Mouse (Mus musculus) midbrain, embryonic 15.5 days (tissue): ENCODE measurements at regions not wholly inside any gene's neighbourhood (a gene's known extent, or its start where the extent isn't known, plus 50 kb on each side); places are given as distances from the start of the nearest gene placed in this dataset.

Source experiments
- ATAC-seq: fragments of 200-750 bp; cut with Nextera tagmentation; replicated peaks from 2 replicates; pipeline ENCODE4 v1.8.0; 2017; ENCODE audit warnings: moderate TSS enrichment
- H3K27ac ChIP-seq: fragments of 300-500 bp; sonication (generic); 2 replicates; pipeline ENCODE4 v1.5.1; 2015; ENCODE audit warnings: mild to moderate bottlenecking, inconsistent platforms
- H3K27me3 ChIP-seq: fragments of 300-500 bp; sonication (generic); replicated peaks from 2 replicates; pipeline ENCODE4 v1.6.1; 2015; ENCODE audit warnings: inconsistent platforms
- H3K36me3 ChIP-seq: fragments of 300-500 bp; sonication (generic); replicated peaks from 2 replicates; pipeline ENCODE4 v1.6.1; 2015; ENCODE audit warnings: inconsistent platforms
- H3K4me1 ChIP-seq: fragments of 300-500 bp; sonication (generic); 2 replicates; pipeline ENCODE4 v1.6.1; 2015; ENCODE audit warnings: inconsistent platforms
- H3K4me2 ChIP-seq: fragments of 300-500 bp; sonication (generic); 2 replicates; pipeline ENCODE4 v1.6.1; 2015; ENCODE audit warnings: inconsistent platforms, mild to moderate bottlenecking, moderate library complexity
- H3K4me3 ChIP-seq: fragments of 300-500 bp; sonication (generic); 2 replicates; pipeline ENCODE4 v1.5.1; 2015; ENCODE audit warnings: mild to moderate bottlenecking, inconsistent platforms
- H3K9ac ChIP-seq: fragments of 300-500 bp; sonication (generic); 2 replicates; pipeline ENCODE4 v1.6.1; 2015; ENCODE audit warnings: mild to moderate bottlenecking, inconsistent platforms
- H3K9me3 ChIP-seq: fragments of 300-500 bp; sonication (generic); 2 replicates; pipeline ENCODE4 v1.6.1; 2016; ENCODE audit warnings: inconsistent platforms
- WGBS: fragments of 180-500 bp; shearing (Covaris S2); methylation state at CpG from one replicate; pipeline ENCODE4 v1.1.7; 2015; ENCODE audit warnings: mixed read lengths; 5-methylcytosine and 5-hydroxymethylcytosine counted together

DNA sequence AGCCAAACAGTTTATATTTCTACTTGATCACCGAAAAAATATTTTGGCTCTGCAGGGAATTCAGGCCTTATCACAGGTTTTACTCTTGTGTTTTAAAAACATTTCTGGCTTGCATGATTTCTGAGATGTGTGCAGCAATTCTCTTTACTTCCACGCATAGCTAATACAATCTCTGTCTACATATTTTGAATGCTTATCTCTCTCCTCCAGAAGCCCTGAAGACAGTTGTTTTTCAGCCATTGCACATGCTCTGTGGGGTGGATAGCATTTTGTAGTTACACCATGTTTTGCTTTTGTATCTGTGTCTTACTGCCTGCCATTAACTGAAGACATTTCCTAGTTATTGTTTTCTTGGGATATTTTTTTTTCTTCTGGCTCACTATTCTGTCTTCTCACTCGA, 252.6 kb upstream of the Nr5a2 start:
- Histone ChIP-seq H3K4me3 (no peak overlapping the region), H3K36me3 (no peaks in the 10 kb centered on the region), H3K4me2 (no peak overlapping the region), H3K27ac (no peak overlapping the region), H3K9ac (no peak overlapping the region), H3K9me3 (no peaks in the 10 kb centered on the region), H3K4me1 (no peaks in the 10 kb centered on the region), H3K27me3 (no peaks in the 10 kb centered on the region)
- WGBS = 74% methylated on average over 3 of the region's 3 CpGs
- no peak for ATAC-seq

DNA sequence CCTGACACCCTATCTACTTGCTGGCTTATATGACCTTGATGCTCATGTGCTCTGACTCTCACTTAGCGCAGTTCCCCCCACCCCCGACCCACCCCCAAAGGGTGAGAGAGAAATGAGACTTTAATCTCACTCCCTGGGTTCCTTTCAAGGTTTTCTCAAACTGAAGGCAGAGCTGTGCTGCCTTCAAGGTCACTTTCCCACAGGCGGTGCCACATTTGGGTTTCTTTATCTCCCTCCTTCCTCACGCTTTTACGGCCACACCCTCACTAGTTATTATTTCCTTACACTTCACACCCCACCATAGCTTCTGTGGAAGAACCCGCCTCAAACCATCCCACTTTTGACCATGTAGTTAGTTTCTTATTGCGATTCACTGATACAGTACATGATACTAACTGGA, 244.1 kb upstream of the Nr5a2 start:
- no peak for ATAC-seq
- Histone ChIP-seq H3K9ac (no peak overlapping the region), H3K9me3 (no peaks in the 10 kb centered on the region), H3K27ac (no peak overlapping the region), H3K4me3 (no peak overlapping the region), H3K36me3 (no peaks in the 10 kb centered on the region), H3K4me2 (no peak overlapping the region), H3K27me3 (no peaks in the 10 kb centered on the region), H3K4me1 (no peaks in the 10 kb centered on the region)
- 89% methylated on average over 7 of the region's 7 CpGs for WGBS

DNA sequence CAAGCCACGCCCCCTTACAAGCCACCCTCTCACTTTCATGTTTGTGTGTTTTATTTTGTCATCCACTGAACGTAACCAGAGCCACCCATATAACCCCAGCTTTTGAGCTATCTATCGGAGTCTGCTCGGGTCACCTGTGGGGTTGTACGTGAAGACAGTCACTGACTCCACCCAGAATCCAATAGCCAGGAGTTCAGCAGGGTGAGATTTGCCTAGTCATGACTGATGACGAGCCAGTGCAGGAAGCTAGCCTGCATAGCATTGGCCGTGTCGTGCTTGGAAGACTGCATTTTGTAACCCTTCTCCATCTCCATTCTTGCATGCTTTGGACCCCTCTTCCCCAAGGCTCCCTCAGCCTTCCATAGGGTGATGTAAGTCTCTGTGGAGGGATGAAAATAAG, 243.3 kb upstream of the Nr5a2 start:
- 85% methylated on average over 8 of the region's 8 CpGs for WGBS
- Histone ChIP-seq H3K4me2 (no peak overlapping the region), H3K4me1 (no peaks in the 10 kb centered on the region), H3K27ac (no peak overlapping the region), H3K36me3 (no peaks in the 10 kb centered on the region), H3K4me3 (no peak overlapping the region), H3K27me3 (no peaks in the 10 kb centered on the region), H3K9ac (no peak overlapping the region), H3K9me3 (no peaks in the 10 kb centered on the region)
- ATAC-seq = no peak

DNA sequence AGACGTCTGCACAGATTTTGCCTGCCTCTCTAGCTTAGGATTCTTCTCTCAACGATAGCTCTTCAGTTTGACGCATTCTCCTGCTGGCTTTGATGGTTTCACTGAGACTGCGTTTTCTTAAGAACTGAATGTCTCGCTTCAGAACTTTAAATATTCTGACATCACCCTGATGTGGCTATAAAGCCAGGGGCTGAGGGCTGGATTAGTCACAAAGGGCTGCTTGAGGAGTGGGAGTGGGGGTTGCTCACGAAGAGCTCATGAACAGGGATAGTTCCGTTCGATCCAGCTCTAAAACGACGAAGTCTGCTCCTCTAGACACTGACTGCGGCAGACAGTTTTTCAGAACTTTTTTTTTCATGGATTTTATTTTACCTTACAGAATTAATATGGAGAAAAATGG, 240.7 kb upstream of the Nr5a2 start:
- ATAC-seq = no peak
- no peaks in the 10 kb centered on the region for H3K9me3 ChIP-seq
- H3K36me3 ChIP-seq = no peaks in the 10 kb centered on the region
- 43% methylated on average over 11 of the region's 11 CpGs for WGBS
- no peaks in the 10 kb centered on the region for H3K4me1 ChIP-seq
- H3K9ac ChIP-seq = no peak overlapping the region
- H3K27me3 ChIP-seq = no peaks in the 10 kb centered on the region
- peak overlapping the region; percentile 29; the same call in 1 of the 2 replicates for H3K4me2 ChIP-seq
- no peak overlapping the region for H3K4me3 ChIP-seq
- no peak overlapping the region for H3K27ac ChIP-seq

DNA sequence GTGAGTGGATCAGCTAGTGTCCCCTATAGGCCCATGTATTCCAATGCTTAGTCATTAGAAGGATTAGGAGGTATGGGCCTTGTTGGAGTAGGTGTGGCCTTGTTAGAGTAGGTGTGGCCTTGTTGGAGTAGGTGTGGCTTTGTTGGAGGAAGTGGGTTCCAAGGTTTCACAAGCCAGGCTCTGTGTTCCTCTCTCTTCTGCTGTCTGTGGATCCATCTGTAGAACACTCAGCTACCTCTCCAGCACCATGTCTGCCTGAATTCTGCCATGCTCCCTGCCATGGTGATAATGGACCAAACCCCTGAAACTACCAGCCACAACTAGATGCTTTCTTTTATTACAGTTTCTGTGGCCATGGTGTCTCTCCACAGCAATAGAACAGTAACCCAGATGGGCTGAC, 235.7 kb upstream of the Nr5a2 start:
- Histone ChIP-seq H3K27ac (no peak overlapping the region), H3K4me2 (no peak overlapping the region), H3K9me3 (no peaks in the 10 kb centered on the region), H3K4me3 (no peak overlapping the region), H3K27me3 (no peaks in the 10 kb centered on the region), H3K9ac (no peak overlapping the region), H3K4me1 (no peaks in the 10 kb centered on the region), H3K36me3 (no peaks in the 10 kb centered on the region)
- ATAC-seq = no peak

DNA sequence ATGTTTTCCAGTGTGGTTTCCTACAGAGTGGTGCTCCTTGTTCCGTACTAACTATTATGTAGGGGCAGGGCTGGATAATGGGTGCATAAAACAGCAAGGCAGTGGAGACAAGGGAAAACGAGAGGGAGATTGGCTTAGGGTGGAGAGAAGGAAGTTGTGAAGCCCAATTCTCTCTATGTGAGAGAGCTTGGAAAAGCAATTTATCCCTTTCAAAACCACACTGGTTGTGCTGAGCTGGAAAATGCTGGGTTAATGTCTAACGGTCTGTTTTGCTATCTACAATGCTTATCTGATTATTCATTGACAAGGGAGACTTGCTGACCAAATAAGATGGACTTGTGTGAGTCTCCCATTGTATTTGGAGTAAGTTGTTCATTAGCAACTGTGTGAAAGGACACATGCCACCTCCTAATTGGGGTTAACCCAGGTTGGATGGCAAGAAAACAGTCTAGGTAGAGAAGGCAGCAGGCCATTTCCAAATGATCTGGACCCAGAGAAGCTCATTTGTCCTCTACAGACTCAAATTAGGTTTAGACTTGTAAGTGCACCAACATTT, 234.9 kb upstream of the Nr5a2 start:
- Histone ChIP-seq H3K9me3 (no peaks in the 10 kb centered on the region), H3K4me3 (no peak overlapping the region), H3K4me2 (no peak overlapping the region), H3K9ac (no peak overlapping the region), H3K4me1 (no peaks in the 10 kb centered on the region), H3K27ac (no peak overlapping the region), H3K36me3 (no peaks in the 10 kb centered on the region), H3K27me3 (no peaks in the 10 kb centered on the region)
- WGBS = 86% methylated on average over 3 of the region's 3 CpGs
- ATAC-seq = no peak

DNA sequence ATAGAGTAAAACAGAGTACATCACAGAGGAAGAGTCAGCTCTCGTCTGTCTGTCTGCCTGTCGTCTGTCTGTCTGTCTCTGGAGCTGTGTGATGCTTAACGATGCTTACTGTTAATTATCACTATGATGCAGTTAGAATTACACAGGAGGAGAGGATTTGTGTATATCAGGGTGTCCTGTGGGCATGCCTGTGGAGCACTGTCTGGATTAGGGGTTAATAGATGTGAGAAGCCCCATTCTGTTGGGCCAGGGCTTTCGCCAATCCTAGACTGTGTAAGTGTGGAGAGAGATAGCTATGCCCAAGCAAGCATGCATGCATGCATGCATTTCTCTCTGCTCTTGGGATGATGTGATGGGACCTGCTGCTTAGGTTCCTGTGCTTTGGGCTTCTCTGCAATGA, 218.0 kb upstream of the Nr5a2 start:
- Histone ChIP-seq H3K9ac (no peak overlapping the region), H3K9me3 (no peaks in the 10 kb centered on the region), H3K4me3 (no peak overlapping the region), H3K36me3 (no peaks in the 10 kb centered on the region), H3K27me3 (no peaks in the 10 kb centered on the region), H3K27ac (no peak overlapping the region), H3K4me2 (no peak overlapping the region), H3K4me1 (0 out of 2 replicates have a peak, but pooled peaks cover 4% of the 10 kb centered on the region)
- 93% methylated on average over 4 of the region's 4 CpGs for WGBS
- ATAC-seq = no peak

DNA sequence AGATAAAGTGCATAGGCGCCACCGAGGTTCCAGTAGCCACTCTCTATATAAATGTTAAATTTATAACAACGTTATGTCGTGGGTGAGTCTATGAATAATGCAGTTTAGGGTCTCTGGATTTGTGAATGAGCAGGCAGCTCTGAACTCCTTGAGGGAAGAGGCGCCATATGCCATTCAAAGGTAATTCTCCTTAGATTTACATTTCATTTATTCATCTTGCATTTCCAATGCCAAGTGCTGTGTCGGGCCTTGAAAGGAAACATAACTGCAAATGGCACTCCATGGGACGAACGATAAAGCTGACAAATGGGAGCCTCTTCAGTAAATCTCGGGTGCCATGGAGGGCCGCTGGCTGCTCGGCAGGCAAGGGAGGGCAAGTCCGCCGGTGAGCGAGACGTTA, 216.4 kb upstream of the Nr5a2 start:
- H3K27ac ChIP-seq = no peak overlapping the region
- H3K36me3 ChIP-seq = no peaks in the 10 kb centered on the region
- H3K4me1 ChIP-seq = 0 out of 2 replicates have a peak, but pooled peaks cover 4% of the 10 kb centered on the region
- no peaks in the 10 kb centered on the region for H3K27me3 ChIP-seq
- H3K9ac ChIP-seq = no peak overlapping the region
- H3K4me2 ChIP-seq = peak overlapping the region; percentile 23; the same call in 1 of the 2 replicates
- ATAC-seq = no peak
- H3K9me3 ChIP-seq = no peaks in the 10 kb centered on the region
- 33% methylated on average over 15 of the region's 15 CpGs for WGBS
- H3K4me3 ChIP-seq = no peak overlapping the region

DNA sequence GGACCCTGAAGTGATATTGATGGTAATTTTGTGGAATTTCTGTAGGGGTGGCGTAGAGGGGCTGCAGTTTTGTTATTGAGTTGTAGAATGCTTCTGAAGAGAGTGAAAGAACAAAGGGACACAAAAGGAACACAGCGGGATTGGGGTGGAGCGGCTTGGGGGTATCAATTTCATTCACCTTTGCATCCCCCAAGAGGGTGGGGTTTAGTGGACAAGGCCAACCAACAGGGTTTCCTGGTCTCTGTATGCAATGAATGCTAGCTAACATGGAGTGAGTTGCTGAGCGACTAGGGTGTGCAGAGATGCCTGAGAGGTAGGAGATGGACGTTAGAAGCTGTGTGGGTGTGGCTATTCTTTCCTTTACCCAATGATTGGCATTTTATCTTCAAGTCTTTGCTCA, 213.8 kb upstream of the Nr5a2 start:
- Histone ChIP-seq H3K9me3 (no peaks in the 10 kb centered on the region), H3K4me2 (no peak overlapping the region), H3K4me3 (no peak overlapping the region), H3K36me3 (no peaks in the 10 kb centered on the region), H3K4me1 (0 out of 2 replicates have a peak, but pooled peaks cover 4% of the 10 kb centered on the region), H3K27ac (no peak overlapping the region), H3K27me3 (no peaks in the 10 kb centered on the region), H3K9ac (no peak overlapping the region)
- 52% methylated on average over 5 of the region's 5 CpGs for WGBS
- no peak for ATAC-seq

DNA sequence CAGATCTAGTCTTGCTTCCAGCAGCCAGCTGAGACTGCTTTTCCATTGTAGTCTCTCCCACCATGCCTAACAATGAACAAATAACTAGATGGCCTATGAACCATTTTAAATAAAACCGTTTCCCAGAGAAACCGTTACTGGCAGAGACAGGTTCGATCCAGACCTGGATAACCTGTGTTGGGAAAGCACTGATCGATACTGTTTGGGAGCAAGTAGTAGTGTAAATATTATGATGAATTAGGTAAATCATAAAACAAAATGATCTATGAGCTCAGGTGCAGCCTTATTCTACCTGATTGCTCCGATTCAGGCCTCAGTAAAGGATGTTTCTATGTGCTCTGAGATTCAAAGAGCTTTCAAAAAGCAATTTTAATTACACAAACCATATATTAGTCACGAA, 211.9 kb upstream of the Nr5a2 start:
- Histone ChIP-seq H3K4me3 (no peak overlapping the region), H3K27me3 (no peaks in the 10 kb centered on the region), H3K9me3 (no peaks in the 10 kb centered on the region), H3K4me1 (0 out of 2 replicates have a peak, but pooled peaks cover 4% of the 10 kb centered on the region), H3K36me3 (no peaks in the 10 kb centered on the region), H3K4me2 (no peak overlapping the region), H3K9ac (no peak overlapping the region), H3K27ac (no peak overlapping the region)
- ATAC-seq = no peak
- WGBS = 84% methylated on average over 6 of the region's 6 CpGs

DNA sequence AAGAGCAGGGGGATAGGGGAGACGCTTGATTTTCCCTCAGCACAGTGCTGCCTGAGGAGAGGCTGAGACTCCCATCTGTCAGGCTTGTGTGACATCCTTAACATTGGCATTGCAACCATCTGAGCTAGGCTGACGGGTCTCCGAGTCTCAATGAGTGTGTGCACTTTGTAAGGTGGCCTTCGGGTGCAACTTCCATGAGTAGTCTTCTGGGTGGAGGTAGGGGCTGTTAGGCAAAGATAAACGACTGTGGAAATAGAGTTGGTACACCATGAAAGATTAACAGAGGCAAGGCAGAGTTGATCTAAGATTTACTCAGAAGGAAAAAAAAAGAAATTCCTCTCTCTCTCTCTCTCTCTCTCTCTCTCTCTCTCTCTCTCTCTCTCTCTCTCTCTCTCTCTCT, 211.2 kb upstream of the Nr5a2 start:
- H3K4me3 ChIP-seq = no peak overlapping the region
- H3K4me1 ChIP-seq = no peaks in the 10 kb centered on the region
- no peak for ATAC-seq
- H3K27ac ChIP-seq = no peak overlapping the region
- no peak overlapping the region for H3K4me2 ChIP-seq
- H3K9me3 ChIP-seq = no peaks in the 10 kb centered on the region
- H3K9ac ChIP-seq = no peak overlapping the region
- H3K27me3 ChIP-seq = no peaks in the 10 kb centered on the region
- H3K36me3 ChIP-seq = no peaks in the 10 kb centered on the region
- 69% methylated on average over 5 of the region's 5 CpGs for WGBS

DNA sequence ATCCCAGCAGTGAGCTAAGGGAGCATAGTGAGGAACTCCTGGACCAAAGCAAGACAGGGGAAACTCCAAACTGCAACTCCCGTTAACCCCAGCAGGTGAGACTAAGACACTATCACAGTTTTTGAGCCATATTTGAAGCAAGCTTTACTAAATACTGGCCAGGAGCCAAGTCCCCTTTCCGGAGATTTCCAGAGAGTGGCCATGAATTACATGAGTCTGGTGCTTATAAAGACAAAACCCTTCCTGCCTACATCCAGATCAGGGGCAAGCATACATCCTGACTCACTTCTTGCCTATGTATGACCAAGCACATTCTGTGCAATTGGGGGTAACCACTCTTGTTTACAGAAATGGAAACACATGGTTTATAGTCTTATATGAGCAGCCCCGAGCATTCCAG, 187.6 kb upstream of the Nr5a2 start:
- no peaks in the 10 kb centered on the region for H3K4me1 ChIP-seq
- no peak overlapping the region for H3K9ac ChIP-seq
- H3K9me3 ChIP-seq = no peaks in the 10 kb centered on the region
- no peak overlapping the region for H3K27ac ChIP-seq
- H3K36me3 ChIP-seq = no peaks in the 10 kb centered on the region
- ATAC-seq = no peak
- no peak overlapping the region for H3K4me2 ChIP-seq
- 87% methylated on average over 3 of the region's 3 CpGs for WGBS
- H3K27me3 ChIP-seq = no peaks in the 10 kb centered on the region
- no peak overlapping the region for H3K4me3 ChIP-seq

DNA sequence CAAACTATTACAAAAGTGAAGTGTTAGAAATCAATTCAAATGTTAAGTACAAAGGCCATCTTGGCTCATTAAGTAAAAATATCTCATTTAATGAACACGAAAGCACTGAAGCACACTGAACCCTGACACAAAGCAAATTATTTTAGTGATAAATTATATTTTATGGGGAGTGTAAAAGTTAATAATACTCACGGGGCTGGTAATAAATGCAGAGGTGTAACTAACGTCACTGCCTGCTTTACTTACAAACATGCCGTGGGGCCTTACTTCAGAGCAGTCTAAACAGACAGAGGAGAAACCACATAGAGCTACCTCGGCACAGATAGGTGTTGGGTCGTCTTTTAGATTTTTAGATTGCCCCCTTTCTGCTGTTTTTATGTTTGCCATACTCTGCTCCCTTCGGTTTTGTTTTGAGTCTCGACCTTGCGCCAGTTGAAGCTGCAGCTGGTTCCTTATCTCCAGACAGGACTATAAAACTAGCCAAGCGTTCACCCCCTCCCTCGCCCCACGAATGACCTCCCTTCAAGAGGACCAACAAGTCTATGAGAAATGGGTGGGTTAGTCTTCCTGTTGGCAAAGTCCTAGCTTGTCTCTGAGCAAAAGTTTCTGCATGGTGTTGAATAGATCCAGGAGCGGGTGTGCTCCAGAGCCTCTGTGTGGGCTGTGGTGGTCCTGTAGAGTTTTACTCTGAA, 181.8 kb upstream of the Nr5a2 start:
- Histone ChIP-seq H3K4me1 (no peaks in the 10 kb centered on the region), H3K4me2 (no peak overlapping the region), H3K36me3 (no peaks in the 10 kb centered on the region), H3K4me3 (no peak overlapping the region), H3K27me3 (no peaks in the 10 kb centered on the region), H3K9ac (no peak overlapping the region), H3K9me3 (no peaks in the 10 kb centered on the region), H3K27ac (no peak overlapping the region)
- no peak for ATAC-seq
- WGBS = 90% methylated on average over 13 of the region's 13 CpGs
